24 mouse cellular contexts compared by ENCODE assay signal in genomic region chr1:82258331-82258730, GRCm38 (mm10). TPM values are rescaled to one million over a fixed set of nuclear protein-coding genes. Genes with fewer than 3 reads are reported as not detected.
DNase-seq lines count a peak whose midpoint lies in the region; ATAC-seq and TF ChIP-seq lines count a peak whose summit lies in the region.
"Had no signal": no experiment of that assay in that cellular context is flagged by ENCODE, and none has a peak within 500 bp of the region (broad histone marks: within the 10 kb centered on the region; RNA-seq: fewer than 3 reads in every experiment).

No protein-coding gene starts in this region.

- H3K4me1 ChIP-seq in forebrain, embryonic 13.5 days = peaks cover 43% of the 10 kb centered on the region
- peaks cover 6% of the 10 kb centered on the region; the same call in 1 of the 2 replicates for H3K4me1 ChIP-seq in forebrain, embryonic 14.5 days (ENCODE audit: control insufficient read depth, insufficient read depth, low read length)
- H3K4me1 ChIP-seq in heart, postnatal 0 days (ENCODE audit: control insufficient read depth, insufficient read depth) = peaks cover 31% of the 10 kb centered on the region
- H3K4me1 ChIP-seq in heart, embryonic 10.5 days = peaks cover 20% of the 10 kb centered on the region
- H3K4me1 ChIP-seq in embryonic facial prominence, embryonic 10.5 days = peaks cover 32% of the 10 kb centered on the region
- peaks cover 50% of the 10 kb centered on the region for H3K4me1 ChIP-seq in limb, embryonic 13.5 days
- H3K4me1 ChIP-seq: liver, embryonic 12.5 days had no signal

- no peak overlapping the region for H3K4me2 ChIP-seq in forebrain, embryonic 13.5 days
- no peak overlapping the region for H3K4me2 ChIP-seq in forebrain, embryonic 14.5 days (ENCODE audit: low read length)
- no peak overlapping the region for H3K4me2 ChIP-seq in heart, postnatal 0 days (ENCODE audit: low read depth, low read length)
- H3K4me2 ChIP-seq in limb, embryonic 13.5 days (replicated peaks) = no peak overlapping the region
- H3K4me2 ChIP-seq: hindbrain, embryonic 14.5 days; liver, embryonic 12.5 days; lung, embryonic 14.5 days; midbrain, embryonic 13.5 days had no signal

- no peak overlapping the region for H3K9ac ChIP-seq in forebrain, embryonic 13.5 days
- H3K9ac ChIP-seq in forebrain, embryonic 14.5 days (ENCODE audit: low read length) = no peak overlapping the region
- no peak overlapping the region for H3K9ac ChIP-seq in heart, postnatal 0 days (replicated peaks; ENCODE audit: low read depth, low read length)
- no peak overlapping the region for H3K9ac ChIP-seq in limb, embryonic 13.5 days
- H3K9ac ChIP-seq: forebrain, postnatal 0 days; hindbrain, embryonic 14.5 days; liver, embryonic 12.5 days; lung, embryonic 14.5 days; midbrain, embryonic 13.5 days had no signal

- H3K4me3 ChIP-seq in forebrain, embryonic 13.5 days = no peak overlapping the region
- no peak overlapping the region for H3K4me3 ChIP-seq in forebrain, embryonic 14.5 days (ENCODE audit: low read depth, low read length)
- H3K4me3 ChIP-seq in heart, postnatal 0 days (ENCODE audit: low read depth, low read length) = no peak overlapping the region
- H3K4me3 ChIP-seq in heart, embryonic 10.5 days = no peak overlapping the region
- no peak overlapping the region for H3K4me3 ChIP-seq in embryonic facial prominence, embryonic 10.5 days
- H3K4me3 ChIP-seq in limb, embryonic 13.5 days = no peak overlapping the region
- H3K4me3 ChIP-seq: liver, embryonic 12.5 days; midbrain, embryonic 13.5 days had no signal

- peaks cover 16% of the 10 kb centered on the region; the same call in 1 of the 2 replicates for H3K36me3 ChIP-seq in forebrain, embryonic 13.5 days (ENCODE audit: poor library complexity, severe bottlenecking)
- H3K36me3 ChIP-seq in forebrain, embryonic 14.5 days (ENCODE audit: control insufficient read depth, insufficient read depth, low read length) = no peaks in the 10 kb centered on the region
- no peaks in the 10 kb centered on the region; the same call in 1 of the 2 replicates for H3K36me3 ChIP-seq in heart, postnatal 0 days (replicated peaks; ENCODE audit: control insufficient read depth, insufficient read depth, low read length)
- H3K36me3 ChIP-seq in heart, embryonic 10.5 days = peaks cover 18% of the 10 kb centered on the region; the same call in 1 of the 2 replicates
- H3K36me3 ChIP-seq in embryonic facial prominence, embryonic 10.5 days (replicated peaks) = peaks cover 13% of the 10 kb centered on the region
- H3K36me3 ChIP-seq in limb, embryonic 13.5 days = peaks cover 5% of the 10 kb centered on the region
- H3K36me3 ChIP-seq: liver, embryonic 12.5 days; midbrain, embryonic 13.5 days had no signal

- H3K27ac ChIP-seq in forebrain, embryonic 13.5 days = 0 out of 2 replicates have a peak overlapping the region, but pooled peaks have one; percentile 21
- no peak overlapping the region for H3K27ac ChIP-seq in forebrain, embryonic 14.5 days (ENCODE audit: low read depth, low read length)
- H3K27ac ChIP-seq in heart, postnatal 0 days (ENCODE audit: low read depth) = peak overlapping the region; percentile 62
- no peak overlapping the region for H3K27ac ChIP-seq in heart, embryonic 10.5 days
- no peak overlapping the region for H3K27ac ChIP-seq in embryonic facial prominence, embryonic 10.5 days (replicated peaks)
- peak overlapping the region; percentile 23; the same call in 1 of the 2 replicates for H3K27ac ChIP-seq in limb, embryonic 13.5 days
- H3K27ac ChIP-seq: hindbrain, embryonic 14.5 days; kidney, postnatal 0 days; liver, embryonic 12.5 days; macrophage; midbrain, embryonic 13.5 days had no signal

- no peak for TF ChIP-seq CTCF in heart, postnatal 0 days (IDR thresholded peaks at IDR 0.05; ENCODE audit: low read depth)

- TF ChIP-seq EP300 in heart, postnatal 0 days (IDR thresholded peaks at IDR 0.05; ENCODE audit: low read depth) = no peak

- H3K9me3 ChIP-seq in forebrain, embryonic 13.5 days (replicated peaks) = no peaks in the 10 kb centered on the region
- H3K9me3 ChIP-seq in forebrain, embryonic 14.5 days (replicated peaks; ENCODE audit: control insufficient read depth, low read length) = no peaks in the 10 kb centered on the region
- H3K9me3 ChIP-seq in heart, postnatal 0 days (replicated peaks; ENCODE audit: control insufficient read depth, low read length) = no peaks in the 10 kb centered on the region
- no peaks in the 10 kb centered on the region for H3K9me3 ChIP-seq in heart, embryonic 10.5 days
- H3K9me3 ChIP-seq in embryonic facial prominence, embryonic 10.5 days = no peaks in the 10 kb centered on the region
- H3K9me3 ChIP-seq in limb, embryonic 13.5 days = no peaks in the 10 kb centered on the region
- H3K9me3 ChIP-seq: liver, embryonic 12.5 days; midbrain, embryonic 13.5 days had no signal

- intact Hi-C loops in left cerebral cortex, postnatal 14 days (cut with DNase I) = no loop called here

- DNase-seq in forebrain, embryonic 14.5 days (ENCODE audit: low spot score) = no peak
- DNase-seq in heart, postnatal 0 days (ENCODE audit: low spot score) = peak; percentile 33
- no peak for DNase-seq in heart, embryonic 10.5 days (ENCODE audit: low spot score)
- peak; percentile 33 for DNase-seq in embryonic facial prominence, embryonic 10.5 days (ENCODE audit: low spot score)
- no peak for DNase-seq in left cerebral cortex, postnatal 14 days (ENCODE audit: low spot score in 2 of 2)
- DNase-seq in adrenal gland, postnatal 25 days = no peak
- DNase-seq: adrenal gland, adult 8-10 months; cerebellum, adult 11-12 months; forebrain, postnatal 0 days; lung, embryonic 14.5 days; retina, postnatal 1 day; right cerebral cortex, postnatal 4 days; thymus, postnatal 36 days had no signal

- no peaks in the 10 kb centered on the region for H3K27me3 ChIP-seq in forebrain, embryonic 13.5 days
- no peaks in the 10 kb centered on the region for H3K27me3 ChIP-seq in forebrain, embryonic 14.5 days (replicated peaks; ENCODE audit: control insufficient read depth, insufficient read depth, low read length)
- no peaks in the 10 kb centered on the region for H3K27me3 ChIP-seq in heart, postnatal 0 days (ENCODE audit: control insufficient read depth, insufficient read depth, low read length)
- no peaks in the 10 kb centered on the region for H3K27me3 ChIP-seq in heart, embryonic 10.5 days (ENCODE audit: insufficient read depth, poor library complexity, severe bottlenecking)
- H3K27me3 ChIP-seq in embryonic facial prominence, embryonic 10.5 days (replicated peaks; ENCODE audit: low read depth, poor library complexity, severe bottlenecking) = no peaks in the 10 kb centered on the region
- H3K27me3 ChIP-seq in limb, embryonic 13.5 days = no peaks in the 10 kb centered on the region
- H3K27me3 ChIP-seq: liver, embryonic 12.5 days; midbrain, embryonic 13.5 days had no signal

- no peak for ATAC-seq in forebrain, embryonic 13.5 days
- ATAC-seq in forebrain, embryonic 14.5 days = no peak
- ATAC-seq in heart, postnatal 0 days (ENCODE audit: insufficient read depth, low read depth) = no peak
- ATAC-seq in limb, embryonic 13.5 days (ENCODE audit: low FRiP score, low read depth) = no peak
- ATAC-seq: forebrain, postnatal 0 days; intestine, postnatal 0 days; liver, embryonic 12.5 days; midbrain, embryonic 13.5 days had no signal

- WGBS in forebrain, embryonic 13.5 days = 53% methylated on average over 7 of the region's 7 CpGs
- 48% methylated on average over 7 of the region's 7 CpGs for WGBS in forebrain, embryonic 14.5 days
- 21% methylated on average over 7 of the region's 7 CpGs for WGBS in heart, postnatal 0 days
- 57% methylated on average over 7 of the region's 7 CpGs for whole genome bisulfite sequencing in heart, embryonic 10.5 days
- 66% methylated on average over 7 of the region's 7 CpGs for WGBS in embryonic facial prominence, embryonic 10.5 days
- 18% methylated on average over 7 of the region's 7 CpGs for WGBS in limb, embryonic 13.5 days

RNA-seq across cellular contexts. Expression of gene Gm9747, which starts 25.4 kb away (rescaled TPM):
- polyA plus RNA-seq in forebrain, embryonic 13.5 days (2015; fragmentation: Nextera tagmentation; extraction: Ambion mirVana) = 25.9 and 31.3 TPM in 2 replicates
- polyA plus RNA-seq in forebrain, embryonic 14.5 days (2014; fragmentation: Nextera tagmentation; extraction: Ambion mirVana) = 27.9 and 28.5 TPM in 2 replicates
- not detected in 2 replicates for total RNA-seq in heart, postnatal 0 days (2014; rRNA removed; ENCODE audit: low replicate concordance)
- 15.6 and 17.1 TPM in 2 replicates for polyA plus RNA-seq in heart, postnatal 0 days (2015; fragmentation: Nextera tagmentation; extraction: Ambion mirVana)
- 28.0 and 32.2 TPM in 2 replicates for polyA plus RNA-seq in heart, embryonic 10.5 days (2016; fragmentation: Nextera tagmentation; extraction: Ambion mirVana)
- polyA plus RNA-seq in embryonic facial prominence, embryonic 10.5 days (2016; fragmentation: Nextera tagmentation; extraction: Ambion mirVana) = 18.7 and 24.9 TPM in 2 replicates
- 32.1 and 34.9 TPM in 2 replicates for polyA plus RNA-seq in limb, embryonic 13.5 days (2015; fragmentation: Nextera tagmentation; extraction: Ambion mirVana)
- not detected for total RNA-seq in left cerebral cortex, postnatal 14 days (2021)
- total RNA-seq in adrenal gland, postnatal 25 days (2021) = not detected in 2 replicates
- total RNA-seq: adrenal gland, adult 8-10 months; forebrain, postnatal 0 days; gastrocnemius, adult 8-10 months; left cerebral cortex, adult 8-10 months had no signal
- polyA plus RNA-seq: cortical plate, adult 2 months; macrophage had no signal

RNA-seq across cellular contexts. Expression of gene Irs1, which starts 32.9 kb away (rescaled TPM):
- 9.0 and 10.7 TPM in 2 replicates for polyA plus RNA-seq in forebrain, embryonic 13.5 days (2015; fragmentation: Nextera tagmentation; extraction: Ambion mirVana)
- 6.3 and 7.7 TPM in 2 replicates for polyA plus RNA-seq in forebrain, embryonic 14.5 days (2014; fragmentation: Nextera tagmentation; extraction: Ambion mirVana)
- 40.0 and 66.6 TPM in 2 replicates for total RNA-seq in heart, postnatal 0 days (2014; rRNA removed; ENCODE audit: low replicate concordance)
- polyA plus RNA-seq in heart, postnatal 0 days (2015; fragmentation: Nextera tagmentation; extraction: Ambion mirVana) = 4.4 and 4.7 TPM in 2 replicates
- polyA plus RNA-seq in heart, embryonic 10.5 days (2016; fragmentation: Nextera tagmentation; extraction: Ambion mirVana) = 10.0 and 12.5 TPM in 2 replicates
- 7.9 and 8.9 TPM in 2 replicates for polyA plus RNA-seq in embryonic facial prominence, embryonic 10.5 days (2016; fragmentation: Nextera tagmentation; extraction: Ambion mirVana)
- 10.7 and 11.8 TPM in 2 replicates for polyA plus RNA-seq in limb, embryonic 13.5 days (2015; fragmentation: Nextera tagmentation; extraction: Ambion mirVana)
- 10 to 100 TPM; 19.9 to 20.3 TPM for total RNA-seq in left cerebral cortex, postnatal 14 days (2021)
- 15.7 and 17.9 TPM in 2 replicates for total RNA-seq in adrenal gland, postnatal 25 days (2021)
- polyA plus RNA-seq: macrophage had no signal

RNA-seq across cellular contexts. Expression of gene Rhbdd1, which starts 57.9 kb away (rescaled TPM):
- 5.7 and 6.3 TPM in 2 replicates for polyA plus RNA-seq in forebrain, embryonic 13.5 days (2015; fragmentation: Nextera tagmentation; extraction: Ambion mirVana)
- polyA plus RNA-seq in forebrain, embryonic 14.5 days (2014; fragmentation: Nextera tagmentation; extraction: Ambion mirVana) = 4.0 and 4.2 TPM in 2 replicates
- 10.7 and 13.2 TPM in 2 replicates for total RNA-seq in heart, postnatal 0 days (2014; rRNA removed; ENCODE audit: low replicate concordance)
- 5.5 and 6.6 TPM in 2 replicates for polyA plus RNA-seq in heart, postnatal 0 days (2015; fragmentation: Nextera tagmentation; extraction: Ambion mirVana)
- 11.0 and 12.4 TPM in 2 replicates for polyA plus RNA-seq in heart, embryonic 10.5 days (2016; fragmentation: Nextera tagmentation; extraction: Ambion mirVana)
- polyA plus RNA-seq in embryonic facial prominence, embryonic 10.5 days (2016; fragmentation: Nextera tagmentation; extraction: Ambion mirVana) = 8.9 and 10.1 TPM in 2 replicates
- polyA plus RNA-seq in limb, embryonic 13.5 days (2015; fragmentation: Nextera tagmentation; extraction: Ambion mirVana) = 7.6 TPM in 2 replicates
- 1 to 10 TPM; 5.4 to 5.6 TPM for total RNA-seq in left cerebral cortex, postnatal 14 days (2021)
- total RNA-seq in adrenal gland, postnatal 25 days (2021) = 35.8 and 39.4 TPM in 2 replicates

Comparison
In these comparisons a context has a peak if more than half of its experiments do, and no peak if none do; other contexts are left out.
1. H3K27ac ChIP-seq: peak in forebrain, embryonic 13.5 days (single experiment), heart, postnatal 0 days (single experiment) and limb, embryonic 13.5 days (single experiment); none in forebrain, embryonic 14.5 days (single experiment), heart, embryonic 10.5 days (single experiment) and embryonic facial prominence, embryonic 10.5 days (single experiment).
2. DNase-seq: peak in heart, postnatal 0 days (single experiment) and embryonic facial prominence, embryonic 10.5 days (single experiment); none in forebrain, embryonic 14.5 days (single experiment), heart, embryonic 10.5 days (single experiment), left cerebral cortex, postnatal 14 days (0 of 2) and adrenal gland, postnatal 25 days (single experiment).